Mouse (Mus musculus): ENCODE measurements around the gene Lamc1.
"Not testable (repeated sequence)": the region's sequence is repeated elsewhere in the genome, so short reads cannot be mapped to it uniquely, and the experiment has no call there.

Lamc1 gene

GRCm38 (mm10) chr1:153331206-153331605 is 1.4 kb downstream of the Lamc1 start:
- DNase-seq = peak; percentile 7

DNA sequence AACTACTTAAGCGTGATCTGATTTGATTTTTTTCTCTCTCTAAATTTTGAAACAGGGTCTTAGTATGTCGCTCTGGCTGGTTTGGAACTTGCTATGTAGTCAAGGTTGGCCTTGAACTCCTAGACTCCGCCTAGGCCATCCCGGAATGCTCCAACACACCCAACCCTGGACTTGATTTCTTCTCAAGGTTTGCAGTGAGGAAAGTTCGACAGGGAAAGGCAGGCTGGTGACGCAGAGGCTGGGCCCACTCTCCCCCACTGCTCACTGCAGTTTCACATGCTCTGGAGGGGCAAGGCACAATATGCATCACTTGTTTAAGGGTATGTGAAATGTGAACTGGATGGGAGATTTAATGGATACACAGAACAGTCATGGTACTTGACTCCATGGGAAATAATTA is 3.3 kb downstream of the Lamc1 start:
- DNase-seq = peak; percentile 24

DNA sequence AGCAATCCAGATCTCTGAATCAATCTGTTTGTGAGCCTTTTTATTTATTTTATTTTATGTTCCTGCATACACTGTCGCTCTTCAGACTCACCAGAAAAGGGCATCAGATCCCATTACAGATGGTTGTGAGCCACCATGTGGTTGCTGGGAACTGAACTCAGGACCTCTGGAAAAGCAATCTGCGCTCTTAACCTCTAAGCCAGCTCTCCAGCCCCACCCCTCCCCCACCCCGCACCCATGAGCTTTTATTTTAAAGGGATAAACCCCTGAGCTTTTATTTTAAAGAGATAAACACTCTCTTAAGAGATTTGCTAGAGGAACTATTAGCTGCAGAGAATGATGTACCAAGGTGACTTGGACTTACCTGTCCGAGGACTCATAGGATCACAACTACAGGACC is 5.5 kb downstream of the Lamc1 start:
- DNase-seq = no peak

- DNase-seq = no peak
Observed at GRCm38 (mm10) chr1:153326226-153326625, 6.4 kb downstream of the Lamc1 start.

GRCm38 (mm10) chr1:153321404-153321803 is 11.2 kb downstream of the Lamc1 start:
- DNase-seq = peak; percentile 14

DNA sequence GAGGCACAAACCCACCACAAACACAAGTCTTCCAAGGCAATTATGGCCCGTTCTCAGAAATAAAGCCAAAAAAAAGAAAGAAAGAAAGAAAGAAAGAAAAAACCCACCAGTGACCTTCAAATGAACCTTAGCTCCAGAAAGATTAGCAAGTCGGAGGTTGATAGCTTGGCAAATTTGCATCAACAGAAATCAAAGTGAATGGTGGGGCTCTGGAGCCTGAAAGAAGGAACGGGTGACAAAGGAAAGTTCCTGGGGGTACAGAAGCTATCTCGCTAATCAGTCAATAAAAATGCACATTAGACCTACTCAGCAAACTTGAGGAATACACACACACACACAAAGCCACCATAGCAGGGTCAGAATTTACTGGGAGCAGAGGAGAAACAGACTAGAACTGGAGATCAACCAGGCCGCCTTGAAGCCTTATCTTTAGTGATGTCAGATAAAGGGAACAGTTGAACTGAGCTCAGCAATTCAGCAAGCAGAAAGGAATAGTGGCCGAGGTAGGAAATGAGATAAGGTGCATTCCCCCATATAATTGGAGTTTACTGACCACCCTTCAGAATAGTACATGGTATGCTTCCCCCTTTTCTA is 11.9 kb downstream of the Lamc1 start:
- DNase-seq = no peak

DNA sequence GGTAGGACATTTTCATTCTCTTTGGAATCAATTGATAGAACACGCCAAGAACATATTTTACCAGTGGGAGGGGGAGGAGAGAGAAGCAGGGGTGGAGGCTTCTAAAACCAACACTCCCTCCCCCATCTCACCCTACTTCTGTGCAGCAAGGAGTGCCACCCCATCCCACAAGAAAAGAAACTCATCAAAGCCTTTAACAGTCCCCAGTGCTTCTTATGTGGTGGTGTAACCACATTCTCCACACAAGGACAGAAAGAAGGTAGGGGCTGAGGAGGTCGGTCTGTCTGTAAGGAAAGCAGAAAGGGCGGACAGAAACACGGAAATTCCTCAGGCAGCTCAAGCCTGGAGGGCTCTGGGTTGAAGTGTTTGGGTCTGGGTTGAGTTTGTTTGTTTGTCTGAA is 12.5 kb downstream of the Lamc1 start:
- DNase-seq = peak; percentile 6

DNA sequence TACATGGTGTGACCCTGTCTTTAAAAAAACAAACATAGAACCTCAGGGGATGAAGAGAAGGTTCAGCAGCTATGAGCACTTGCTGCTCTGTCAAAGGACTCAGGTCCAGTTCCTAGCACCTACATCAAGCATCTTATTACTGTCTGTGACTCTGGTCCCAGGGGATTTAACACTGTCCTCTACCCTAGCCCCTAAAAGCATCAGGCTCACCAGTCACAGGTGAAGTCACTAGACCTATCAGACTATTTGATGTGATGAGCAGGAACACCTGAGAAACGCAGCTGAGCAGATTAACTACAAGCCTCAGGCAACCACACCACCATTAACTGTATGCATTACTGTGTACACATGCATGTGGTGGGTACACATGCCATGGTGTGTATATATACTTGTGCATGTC is 13.8 kb downstream of the Lamc1 start:
- peak; percentile 3 for DNase-seq

DNA sequence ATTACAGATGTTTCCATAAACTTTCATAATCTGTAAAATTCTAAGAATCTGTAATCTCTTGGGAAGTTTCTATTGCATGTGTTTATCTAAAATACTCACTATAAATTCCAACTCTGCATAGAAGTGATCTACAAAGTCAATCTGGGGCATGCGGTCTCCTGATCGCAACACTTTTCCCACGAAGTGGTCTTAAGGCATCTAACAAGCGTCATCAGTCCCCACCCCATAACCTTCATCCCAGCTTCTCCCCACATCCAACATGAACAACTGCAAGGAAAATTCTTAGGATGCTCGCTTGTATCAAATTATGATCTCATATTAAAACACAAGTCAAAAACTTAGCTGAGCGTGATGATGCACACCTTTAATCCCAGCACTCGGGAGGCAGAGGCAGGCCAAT is 14.3 kb downstream of the Lamc1 start:
- no peak for DNase-seq

GRCm38 (mm10) chr1:153317486-153318260 is 14.9 kb downstream of the Lamc1 start:
- peak; percentile 52 for DNase-seq

- DNase-seq = no peak
Observed at GRCm38 (mm10) chr1:153316956-153317355, 15.6 kb downstream of the Lamc1 start.

- no peak for DNase-seq
Observed at GRCm38 (mm10) chr1:153316286-153316685, 16.3 kb downstream of the Lamc1 start.

- DNase-seq = no peak
Observed at GRCm38 (mm10) chr1:153315121-153315520, 17.5 kb downstream of the Lamc1 start.

DNA sequence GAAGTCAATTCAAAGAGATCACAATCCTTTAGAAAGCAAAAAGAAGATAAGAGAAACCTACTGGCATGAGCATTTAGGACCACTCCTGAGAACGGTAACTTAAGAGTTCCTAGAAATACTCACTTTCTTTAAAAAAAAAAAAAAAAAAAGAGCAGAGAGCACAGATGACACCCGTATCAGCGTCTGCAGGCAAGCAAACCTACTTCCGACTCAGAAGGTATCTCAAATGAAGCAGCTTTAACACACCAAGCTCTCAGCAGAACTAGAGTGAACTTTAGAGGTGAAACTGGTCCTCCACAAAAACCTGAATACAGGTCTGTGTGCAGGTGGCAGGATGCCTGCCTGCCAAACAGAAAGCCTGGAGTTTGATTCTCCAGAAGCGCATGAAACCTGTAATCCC is 19.6 kb downstream of the Lamc1 start:
- no peak for DNase-seq

DNA sequence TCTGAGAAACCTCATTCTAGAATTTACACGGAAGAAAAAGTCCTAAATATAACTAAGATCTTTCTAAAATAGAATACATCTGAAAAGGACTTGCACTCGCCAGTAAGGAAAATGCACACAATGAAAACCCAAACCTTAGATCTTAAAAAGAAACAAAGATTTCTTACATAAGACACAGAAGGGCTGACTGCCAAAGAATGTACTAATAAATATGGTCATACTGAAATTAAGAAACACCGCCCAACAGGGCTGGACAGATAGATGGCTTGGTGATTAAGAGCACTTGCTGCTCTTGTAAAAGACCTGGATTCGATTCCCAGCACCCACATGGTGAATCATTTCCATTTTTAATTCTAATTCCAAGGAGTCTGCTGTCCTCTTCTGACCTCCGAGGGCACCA is 22.4 kb downstream of the Lamc1 start:
- no peak for DNase-seq

DNA sequence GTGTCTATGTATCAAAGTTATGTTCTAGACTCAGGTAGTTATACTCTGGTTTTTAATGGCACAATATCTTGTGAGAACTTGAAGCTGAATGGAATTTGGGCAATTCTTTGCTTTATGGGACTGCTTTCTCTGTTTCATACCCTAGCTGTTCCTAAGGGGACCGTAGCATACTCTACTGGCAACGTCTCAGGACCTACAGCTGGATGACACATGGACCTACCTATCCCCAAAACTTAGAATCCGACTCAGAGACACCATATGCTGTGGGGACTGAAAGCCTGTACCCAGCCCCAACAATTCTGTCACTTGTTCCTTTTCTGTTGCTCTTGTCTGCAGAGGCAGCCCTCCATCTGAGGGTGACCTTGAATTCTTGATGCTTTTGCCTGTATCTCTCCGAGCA is 23.3 kb downstream of the Lamc1 start:
- DNase-seq = no peak

DNA sequence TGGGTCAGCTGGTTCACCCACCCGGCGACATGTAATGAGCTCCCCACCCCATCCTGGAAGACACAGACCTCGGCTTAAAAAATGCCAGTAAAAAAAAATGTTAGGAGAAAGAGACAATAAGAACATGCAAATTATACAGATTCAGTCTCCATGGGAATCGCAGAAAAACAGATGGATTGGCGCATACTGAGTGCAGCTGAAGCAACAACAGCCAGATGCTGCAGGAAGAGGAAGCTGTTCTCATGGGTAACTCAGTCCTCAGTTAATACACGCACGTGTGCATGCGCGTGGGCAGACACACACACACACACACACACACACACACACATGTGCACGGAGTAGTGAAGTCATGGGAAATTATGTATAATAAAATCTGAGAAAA is 23.7 kb downstream of the Lamc1 start:
- no peak for DNase-seq

DNA sequence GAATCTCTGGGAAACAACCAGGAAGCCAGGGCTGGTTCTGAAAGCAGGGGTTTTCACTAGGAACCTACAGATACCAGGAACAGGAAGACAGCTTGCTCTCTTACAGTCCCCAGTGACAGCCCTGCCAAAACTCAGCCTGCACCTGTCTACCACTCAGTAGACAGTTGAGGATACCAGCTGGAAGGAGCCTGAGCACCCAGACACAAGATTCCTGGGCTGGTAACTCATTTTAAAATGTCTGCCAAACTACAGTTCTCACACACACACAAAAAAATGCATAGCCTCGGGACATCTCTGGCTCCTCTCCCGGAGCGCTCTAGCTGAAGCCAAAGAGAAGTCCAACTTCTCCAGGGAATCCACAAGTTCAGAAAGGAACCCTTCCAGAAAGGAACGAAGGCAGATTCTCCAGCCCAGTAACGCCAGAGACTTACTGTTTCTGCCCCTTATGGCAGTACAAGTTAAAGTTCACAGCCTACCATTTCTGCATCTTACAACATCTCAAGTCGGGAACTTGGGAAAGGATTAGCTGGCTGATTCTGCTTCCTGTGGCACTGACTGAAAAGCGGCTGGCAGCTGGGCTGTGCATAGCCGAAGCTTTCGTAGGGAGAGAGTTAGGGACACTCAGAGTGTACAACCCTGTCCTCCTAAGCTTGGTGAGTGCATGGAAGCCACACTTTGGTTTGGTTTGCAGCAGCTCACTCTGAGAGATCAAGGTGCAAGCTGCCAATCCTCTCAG is 24.2 kb downstream of the Lamc1 start:
- peak; percentile 62 for DNase-seq

- DNase-seq = peak; percentile 43
Observed at GRCm38 (mm10) chr1:153307509-153308178, 24.9 kb downstream of the Lamc1 start.

DNA sequence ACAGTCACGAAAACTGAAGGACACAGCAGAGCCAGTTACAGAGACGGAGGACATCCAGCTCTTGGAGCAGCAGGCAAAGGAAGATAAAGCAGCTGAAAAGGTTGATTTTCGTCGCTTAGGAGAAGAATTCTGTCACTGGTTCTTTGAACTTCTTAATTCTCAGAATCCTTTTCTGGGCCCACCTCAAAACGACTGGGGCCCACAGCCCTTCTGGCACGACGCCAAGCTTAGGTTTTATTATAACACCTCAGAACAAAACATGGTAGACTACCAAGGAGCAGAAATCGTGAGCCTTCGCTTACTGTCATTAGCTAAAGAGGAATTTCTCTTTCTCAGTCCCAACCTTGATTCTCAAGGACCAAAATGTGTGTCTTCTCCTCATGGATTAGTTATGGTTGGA is 26.9 kb downstream of the Lamc1 start:
- DNase-seq = not testable (repeated sequence)

DNA sequence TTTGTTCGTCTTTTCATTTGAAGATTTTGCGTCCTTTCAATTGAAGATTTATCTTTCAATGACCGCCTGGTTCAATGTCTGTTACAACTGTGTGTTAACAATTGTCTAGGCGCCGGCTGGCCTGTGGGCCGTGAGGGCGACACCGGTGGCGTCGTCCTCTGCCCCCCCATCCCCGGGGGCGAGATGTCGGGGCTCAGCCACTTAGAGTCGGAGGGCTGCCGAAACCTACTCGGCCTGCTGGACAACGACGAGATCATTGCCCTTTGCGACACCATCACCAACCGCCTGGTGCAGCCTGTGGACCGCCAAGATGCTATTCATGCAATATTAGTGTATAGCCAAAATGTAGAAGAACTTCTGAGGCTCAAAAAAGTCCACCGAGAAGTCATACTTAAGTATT is 27.3 kb downstream of the Lamc1 start:
- not testable (repeated sequence) for DNase-seq

DNA sequence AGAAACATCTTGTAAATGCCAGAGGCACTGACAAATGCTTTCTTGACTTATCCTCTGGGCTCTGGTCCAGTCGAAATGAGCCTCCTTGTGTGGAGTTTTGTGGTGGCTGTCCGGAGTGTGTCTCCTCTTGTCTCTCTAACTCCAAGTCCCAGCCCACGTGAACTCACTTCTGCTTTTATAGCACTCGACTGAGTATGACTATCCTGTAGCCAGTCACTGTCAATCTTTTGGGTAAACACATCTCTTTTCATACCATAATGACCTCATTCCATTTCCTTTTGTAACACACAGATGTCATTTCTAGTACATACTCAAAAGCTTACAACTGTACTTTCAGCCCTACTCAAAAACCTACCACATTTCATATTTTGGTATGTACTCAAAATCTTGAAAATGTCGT is 33.1 kb downstream of the Lamc1 start:
- not testable (repeated sequence) for DNase-seq

DNA sequence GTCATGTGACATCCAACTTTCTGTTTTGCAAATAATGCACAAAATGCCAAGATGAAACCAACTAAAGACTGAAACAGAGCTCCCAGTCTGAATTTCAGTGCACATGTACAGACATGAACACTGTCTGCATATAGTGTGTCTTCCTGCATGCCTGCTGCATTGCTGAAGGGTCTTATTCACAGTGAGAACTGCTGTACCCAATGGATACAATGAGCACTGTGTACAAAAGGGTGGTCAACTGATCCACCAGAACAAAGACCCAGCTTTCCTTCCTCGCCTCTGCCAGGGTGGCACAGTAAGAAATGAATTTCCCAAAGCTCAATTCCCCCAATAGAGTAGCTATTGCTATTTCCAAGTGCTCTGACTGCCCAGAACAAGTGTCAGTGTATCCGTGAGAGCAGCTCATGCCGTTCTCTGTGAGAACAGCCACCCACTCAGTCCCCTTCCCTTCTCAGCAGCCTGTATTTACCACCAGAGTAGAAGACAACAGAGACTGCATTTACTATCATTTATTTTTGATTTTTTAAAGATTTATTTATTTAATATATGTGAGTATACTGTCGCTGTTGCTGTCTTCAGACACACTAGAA is 34.7 kb downstream of the Lamc1 start:
- DNase-seq = not testable (repeated sequence)
